Mouse (Mus musculus) spleen, adult 12 weeks (tissue): ENCODE measurements around the gene Plxna2.
A peak's percentile ranks its signal among the peaks of the same experiment; 100 is the strongest.

Experiments used
- DNase-seq: peaks from one replicate; pipeline ENCODE4 v3.0.0; 2022; ENCODE audit warnings: low spot score

The Plxna2 gene

DNA sequence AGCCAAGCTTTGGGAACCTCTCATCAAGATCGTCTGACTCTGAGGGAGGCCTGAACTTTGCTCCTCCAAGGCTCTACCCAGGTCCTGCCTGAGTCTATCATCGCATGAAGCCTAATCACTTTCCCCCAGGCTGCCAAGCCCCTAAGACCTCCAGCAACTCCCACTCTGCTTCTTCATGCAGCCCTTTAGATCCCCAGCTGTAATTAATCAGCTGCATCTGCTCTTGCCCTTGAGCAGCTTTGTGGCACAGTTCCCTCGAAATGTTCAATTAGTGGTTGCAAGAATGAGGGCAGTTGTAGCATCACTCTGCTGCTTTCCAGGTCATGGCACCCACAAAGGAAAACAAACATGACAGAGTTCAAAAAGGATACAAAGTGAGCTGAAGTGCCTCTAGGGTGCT, 155.9 kb downstream of the Plxna2 start:
- no peak for DNase-seq

DNA sequence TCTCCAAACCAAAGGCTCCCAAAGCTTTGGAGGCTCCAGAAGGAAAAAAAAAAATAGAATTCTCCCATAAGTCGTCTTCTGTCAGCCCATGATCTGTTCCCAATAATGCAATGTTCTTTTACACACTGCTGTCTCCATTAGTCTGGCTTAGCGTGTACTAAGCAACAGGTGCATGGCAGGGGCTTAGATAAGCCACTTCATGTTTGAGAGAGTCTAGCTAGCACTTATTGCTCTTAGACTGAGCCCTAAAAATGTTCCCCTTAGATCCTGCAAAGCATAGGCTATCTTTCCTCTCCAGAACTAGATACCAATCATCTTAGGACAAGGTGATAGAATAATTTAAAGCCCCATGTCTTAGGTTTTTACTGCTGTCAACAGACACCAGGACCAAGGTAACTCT, 156.3 kb downstream of the Plxna2 start:
- DNase-seq = no peak

DNA sequence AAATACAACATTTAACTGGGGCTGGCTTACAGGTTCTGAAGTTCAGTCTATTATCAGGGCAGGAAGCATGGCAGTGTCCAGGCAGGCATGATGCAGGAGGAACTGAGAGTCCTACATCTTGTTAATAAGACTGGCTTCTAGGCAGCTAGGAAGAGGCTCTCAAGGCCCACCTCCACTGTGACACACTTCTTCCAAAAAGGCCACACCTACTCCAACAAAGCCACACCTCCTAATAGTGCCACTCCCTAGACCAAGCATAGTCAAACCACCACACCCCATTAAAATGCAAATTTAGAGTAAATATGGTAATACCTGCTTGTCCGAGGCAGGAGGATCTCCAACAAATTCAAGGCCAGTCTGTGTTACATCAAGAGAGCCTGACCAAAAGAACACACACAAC, 156.7 kb downstream of the Plxna2 start:
- DNase-seq = peak; percentile 18

DNA sequence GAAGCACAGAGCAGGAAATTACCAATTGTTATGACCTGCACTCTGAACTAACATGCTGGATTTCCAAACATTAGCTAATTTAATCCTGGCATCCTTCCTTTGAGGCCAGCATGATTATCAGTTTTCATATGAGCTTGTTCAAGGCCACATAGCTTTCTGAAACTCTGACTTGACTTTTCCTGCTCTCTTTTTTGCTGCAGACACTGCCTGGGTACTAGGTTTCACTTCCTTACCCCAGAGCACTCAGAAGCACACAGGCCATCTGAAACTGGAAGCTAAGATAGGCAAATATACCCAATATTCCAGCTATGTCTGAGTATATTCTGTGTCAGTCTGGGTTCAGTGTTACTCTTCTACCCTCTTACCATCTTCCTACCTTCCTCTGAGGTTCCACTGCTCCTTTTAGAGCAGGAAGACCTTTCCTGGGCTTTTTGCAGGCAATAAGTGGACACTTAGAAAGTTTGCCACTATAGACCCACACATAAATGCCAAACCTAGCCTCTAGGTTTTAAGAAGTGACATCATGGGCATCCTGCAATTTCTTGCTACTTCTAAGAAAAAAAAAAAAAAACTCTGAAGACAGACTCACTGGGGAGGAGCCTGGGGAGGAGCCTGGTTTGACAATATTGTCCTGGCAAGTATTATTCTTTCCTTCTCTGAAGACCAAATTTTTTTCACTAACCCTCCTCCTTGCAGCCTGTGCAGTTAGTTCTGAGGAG, 157.8 kb downstream of the Plxna2 start:
- no peak for DNase-seq

DNA sequence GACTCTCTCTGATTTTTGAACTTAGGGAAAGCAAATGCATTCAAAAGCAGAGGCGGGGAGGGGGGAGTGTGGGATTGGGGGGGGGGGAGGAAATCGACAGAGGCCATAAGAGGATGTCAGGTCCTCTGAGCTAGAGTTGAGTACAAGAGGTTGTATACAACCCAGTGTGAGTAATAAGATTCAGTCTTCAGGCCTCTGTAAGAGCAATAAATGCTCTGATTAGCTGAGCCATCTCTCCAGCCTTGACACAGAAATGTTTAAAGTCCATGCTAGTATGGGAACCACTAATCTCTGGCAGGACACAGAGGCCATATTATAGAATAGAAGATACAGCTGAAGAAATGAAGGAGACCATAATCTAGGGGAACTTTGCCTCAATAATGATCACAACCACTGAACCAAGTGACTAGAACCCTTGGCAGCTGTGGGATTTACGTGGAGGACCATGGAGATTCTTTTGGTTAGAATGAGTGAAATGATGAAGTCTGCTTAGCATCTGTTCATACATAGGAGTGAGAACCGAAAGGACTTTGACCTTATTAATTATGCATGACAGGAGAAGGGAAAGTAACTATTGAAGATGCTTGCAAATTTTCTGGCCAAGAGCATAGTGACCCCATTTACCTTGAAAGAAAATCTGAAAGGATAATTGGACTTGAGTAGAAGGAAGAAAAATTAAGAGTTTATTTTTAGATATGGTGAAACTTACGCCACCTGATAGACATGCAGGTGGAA, 158.7 kb downstream of the Plxna2 start:
- DNase-seq = no peak

DNA sequence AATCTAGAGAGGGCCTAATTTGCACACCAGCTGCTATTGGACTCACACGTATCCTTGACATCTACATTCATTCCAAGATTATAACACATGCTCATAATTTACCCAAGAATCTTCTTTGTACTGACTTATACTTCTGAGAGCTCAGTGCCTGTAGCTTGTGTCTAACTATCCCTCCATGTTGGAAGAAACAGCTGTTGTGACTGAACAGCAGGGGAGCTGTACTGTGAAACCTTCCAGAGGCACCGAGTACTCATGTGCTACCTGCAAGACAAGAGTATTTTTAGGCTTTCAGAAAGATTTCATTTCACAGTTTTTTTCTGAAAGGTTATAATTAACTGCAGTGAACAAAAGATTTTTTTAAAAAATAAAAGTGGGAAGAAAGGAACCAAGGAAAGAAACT, 159.6 kb downstream of the Plxna2 start:
- no peak for DNase-seq

DNA sequence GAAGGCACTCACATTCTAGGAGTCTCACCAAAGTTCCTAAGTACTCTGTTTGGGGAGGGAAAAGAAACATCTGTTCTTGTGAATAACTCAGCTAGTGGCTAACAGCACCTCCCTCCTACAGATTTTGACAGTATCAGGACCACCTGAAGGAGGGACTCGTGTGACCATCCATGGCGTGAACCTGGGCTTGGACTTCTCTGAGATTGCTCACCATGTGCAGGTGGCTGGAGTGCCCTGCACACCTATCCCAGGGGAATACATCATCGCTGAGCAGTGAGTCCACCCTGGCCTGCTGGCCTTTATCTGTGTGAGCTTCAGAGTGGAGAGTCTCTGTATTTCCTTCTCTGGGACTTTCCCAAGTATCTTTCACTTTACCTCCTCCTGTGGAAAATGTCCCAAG, 162.4 kb downstream of the Plxna2 start:
- DNase-seq = no peak

DNA sequence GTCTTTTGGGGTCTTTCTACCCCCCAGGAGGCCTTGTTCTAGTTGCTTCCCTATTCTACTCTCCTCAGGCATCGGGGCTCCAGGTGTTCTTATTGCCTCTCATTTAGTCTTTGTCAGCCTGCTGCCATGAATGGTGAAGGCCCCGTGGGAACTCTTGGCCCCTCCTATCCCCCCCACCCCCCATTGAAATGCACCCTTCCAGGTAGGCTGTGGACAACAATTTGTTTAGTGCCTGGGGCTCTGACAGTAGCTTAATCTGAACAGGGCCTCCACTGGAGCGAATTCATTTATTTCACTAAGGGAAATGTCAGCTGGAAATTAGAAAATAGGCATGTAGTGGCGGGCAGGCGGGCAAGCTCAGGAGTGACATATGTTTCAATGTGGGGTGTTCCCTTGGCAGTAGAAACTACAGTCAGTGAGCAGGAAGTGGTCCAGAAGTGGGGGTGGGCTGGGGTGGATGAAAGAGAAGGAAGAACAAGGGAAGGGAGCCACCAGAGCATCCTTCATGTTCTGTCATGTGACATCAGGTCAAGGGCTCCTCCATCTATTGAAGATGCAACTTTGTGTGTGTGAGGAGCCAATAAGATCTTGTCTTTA, 162.9 kb downstream of the Plxna2 start:
- no peak for DNase-seq

DNA sequence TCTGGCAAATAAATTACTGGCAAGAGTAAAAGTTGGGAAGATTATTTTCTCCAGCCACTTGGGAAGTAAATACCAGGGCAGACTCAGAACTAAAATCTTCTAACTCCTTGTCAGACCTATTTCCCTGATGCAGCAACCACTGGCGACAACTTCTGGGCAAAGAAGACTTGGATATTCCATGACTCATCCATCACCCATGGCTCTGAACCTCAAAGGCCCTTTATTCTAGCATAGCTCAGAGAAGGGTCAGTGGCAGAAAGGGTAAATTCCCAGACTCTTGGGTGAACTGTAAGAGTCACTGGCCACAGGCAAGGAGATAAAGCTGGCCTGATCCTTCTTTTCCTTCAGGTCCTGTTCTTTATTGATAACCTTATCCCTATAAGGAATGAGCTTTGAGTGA, 163.5 kb downstream of the Plxna2 start:
- no peak for DNase-seq

DNA sequence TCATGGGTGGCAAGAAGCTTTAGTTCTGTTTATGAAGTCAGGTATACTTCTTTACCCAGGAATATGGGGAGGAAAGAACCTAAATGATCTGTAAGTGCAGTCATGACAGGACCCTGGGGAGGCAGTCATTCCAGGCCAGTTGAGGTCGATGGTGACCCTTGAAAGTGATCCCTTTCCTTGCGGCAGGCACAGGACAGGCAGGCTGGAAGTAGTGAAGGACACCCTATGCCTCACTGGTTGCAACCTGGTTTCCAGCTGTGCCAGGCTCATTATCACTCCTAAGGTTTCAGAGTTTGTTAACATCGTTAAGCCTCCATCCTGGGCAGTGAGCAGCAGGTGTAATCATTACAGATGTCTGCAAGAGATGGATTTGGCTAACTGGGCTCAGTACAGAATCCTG, 164.3 kb downstream of the Plxna2 start:
- DNase-seq = no peak

DNA sequence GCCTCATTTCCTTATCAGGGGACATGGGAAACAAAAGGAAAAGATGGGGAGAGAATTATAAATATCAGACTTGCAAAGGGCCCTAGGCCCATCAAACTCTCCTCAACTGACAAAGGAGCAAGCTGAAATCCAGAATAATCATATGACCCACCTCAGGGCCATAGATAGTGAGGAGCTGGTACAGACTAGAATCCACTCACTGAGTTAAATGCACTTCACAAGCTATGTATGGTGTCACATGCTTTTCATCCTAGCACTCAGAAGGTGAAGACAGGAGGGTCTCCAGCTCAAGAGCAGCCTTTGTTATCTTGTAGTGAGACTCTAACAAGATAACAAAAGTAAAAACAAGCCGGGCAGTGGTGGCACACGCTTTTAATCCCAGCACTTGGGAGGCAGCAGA, 169.6 kb downstream of the Plxna2 start:
- no peak for DNase-seq

DNA sequence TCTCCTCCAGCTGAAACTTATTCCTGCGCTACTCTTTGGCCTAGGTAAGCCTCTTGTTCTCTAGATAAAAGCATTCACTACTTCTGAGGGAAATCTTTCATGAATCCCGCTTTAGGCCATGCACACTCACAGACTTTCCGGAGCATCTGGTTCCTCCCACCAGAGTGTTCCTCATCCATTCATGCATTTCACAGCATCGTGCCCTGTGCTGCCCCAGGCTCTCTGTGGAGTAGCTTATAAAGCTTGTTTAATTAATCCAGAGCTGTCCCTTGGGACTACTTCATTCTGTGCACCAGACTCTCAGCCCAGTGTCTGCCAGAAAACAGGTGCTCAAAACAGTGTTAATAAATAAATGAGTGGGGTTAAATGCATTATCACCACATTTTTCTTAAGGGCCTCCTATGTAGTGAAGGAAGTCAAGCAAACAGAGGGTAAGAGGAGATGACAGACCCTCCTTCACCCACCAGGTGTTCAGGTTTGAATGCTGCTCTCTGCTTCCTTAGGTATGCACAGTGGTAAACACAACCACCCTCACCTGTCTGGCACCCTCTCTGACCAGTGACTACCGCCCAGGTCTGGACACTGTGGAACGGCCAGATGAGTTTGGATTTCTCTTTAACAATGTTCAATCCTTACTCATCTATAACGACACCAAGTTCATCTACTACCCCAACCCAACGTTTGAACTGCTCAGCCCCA, 175.4 kb downstream of the Plxna2 start:
- no peak for DNase-seq

DNA sequence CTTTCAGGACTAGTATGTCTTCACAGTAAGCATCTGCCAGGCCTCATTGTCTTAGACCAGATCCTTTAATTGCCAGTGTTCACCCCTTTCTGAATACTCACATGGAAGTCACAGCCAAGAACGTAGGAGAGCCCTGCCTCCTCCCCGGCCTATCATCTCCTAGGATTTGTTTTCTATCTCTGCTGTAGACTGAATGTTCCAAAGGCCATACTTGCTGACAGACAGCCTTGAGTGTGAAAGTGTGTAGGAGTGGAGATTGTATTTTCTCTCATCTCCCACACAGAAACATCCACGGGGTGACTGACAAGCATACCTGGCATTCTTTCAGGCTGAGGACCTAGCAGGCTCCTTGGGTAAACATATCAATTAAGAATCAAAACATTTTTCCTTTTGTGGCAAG, 177.3 kb downstream of the Plxna2 start:
- no peak for DNase-seq

DNA sequence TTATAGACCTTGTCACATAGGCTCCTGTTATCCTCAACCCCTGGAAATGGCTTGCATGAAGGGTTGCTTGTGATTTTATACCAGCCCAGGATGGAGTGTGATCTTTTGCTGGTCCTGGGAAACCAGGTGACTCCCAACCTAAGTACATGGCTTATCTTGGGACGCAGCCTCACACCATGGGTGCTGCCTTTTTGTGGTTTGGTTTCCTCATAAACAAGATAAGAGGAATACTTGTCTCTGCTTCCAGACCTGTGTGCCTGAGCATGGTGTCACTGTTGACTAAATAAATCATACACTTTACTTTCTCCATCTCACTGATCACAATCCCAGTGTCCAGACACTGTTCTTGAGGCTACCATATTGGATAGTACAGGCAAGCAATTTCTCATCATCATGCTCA, 179.8 kb downstream of the Plxna2 start:
- no peak for DNase-seq

DNA sequence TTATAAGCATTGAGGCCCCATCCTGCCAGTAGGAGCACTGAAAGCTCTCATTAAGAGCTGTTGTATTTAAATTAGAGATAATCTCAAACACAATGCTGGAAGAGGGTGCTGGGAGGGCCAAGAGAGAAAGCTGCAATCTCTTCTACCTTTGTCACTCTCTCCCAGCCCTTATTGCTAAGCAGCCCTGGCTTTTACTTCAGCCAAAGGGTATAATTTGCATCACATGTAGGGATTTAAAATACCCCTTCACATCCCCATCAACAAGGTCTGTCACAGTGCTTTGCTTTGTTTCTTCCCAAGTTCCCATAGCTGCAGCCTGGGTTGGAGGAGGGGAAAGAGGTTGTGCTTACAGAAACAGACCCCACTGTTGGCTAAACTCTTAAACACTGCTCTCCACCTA, 180.5 kb downstream of the Plxna2 start:
- DNase-seq = no peak

DNA sequence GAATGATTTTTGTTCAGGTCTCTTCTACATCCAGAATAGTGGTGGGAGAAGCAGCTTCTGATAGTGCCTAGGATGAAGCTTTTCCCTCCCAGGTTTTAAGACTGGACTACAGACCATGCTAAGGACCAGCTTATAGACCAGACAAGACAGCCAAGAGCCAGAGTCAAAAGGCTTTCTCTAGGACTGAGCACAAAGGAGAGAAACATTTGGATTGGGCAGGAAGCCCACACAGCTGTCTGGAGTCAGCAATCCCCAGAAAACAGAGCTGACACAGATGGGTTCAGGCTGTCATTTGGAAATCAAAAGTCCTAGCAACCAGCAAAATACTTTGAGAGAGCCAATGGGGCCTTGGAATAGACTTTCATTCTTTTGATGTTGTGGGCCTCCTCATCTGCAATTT, 190.2 kb downstream of the Plxna2 start:
- DNase-seq = no peak

DNA sequence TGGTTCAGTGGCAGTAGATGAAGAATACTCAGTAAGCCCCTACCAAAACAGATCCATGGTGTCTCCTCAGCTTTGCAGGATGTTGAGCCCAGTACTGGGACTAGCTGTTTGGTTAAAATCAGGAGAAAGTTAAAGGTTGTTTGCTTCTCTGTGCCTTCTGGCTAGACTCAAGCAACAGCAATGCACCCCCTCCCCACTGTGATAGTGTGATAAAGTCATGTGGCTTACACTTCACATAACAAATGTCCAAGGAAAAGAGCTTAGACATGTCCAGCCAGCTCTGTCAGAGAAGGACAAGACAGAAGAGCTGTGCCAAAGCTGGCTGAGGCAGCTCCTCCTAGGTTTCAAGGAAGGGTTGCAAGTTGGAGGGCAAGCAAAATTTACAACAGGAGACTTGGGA, 190.7 kb downstream of the Plxna2 start:
- no peak for DNase-seq

DNA sequence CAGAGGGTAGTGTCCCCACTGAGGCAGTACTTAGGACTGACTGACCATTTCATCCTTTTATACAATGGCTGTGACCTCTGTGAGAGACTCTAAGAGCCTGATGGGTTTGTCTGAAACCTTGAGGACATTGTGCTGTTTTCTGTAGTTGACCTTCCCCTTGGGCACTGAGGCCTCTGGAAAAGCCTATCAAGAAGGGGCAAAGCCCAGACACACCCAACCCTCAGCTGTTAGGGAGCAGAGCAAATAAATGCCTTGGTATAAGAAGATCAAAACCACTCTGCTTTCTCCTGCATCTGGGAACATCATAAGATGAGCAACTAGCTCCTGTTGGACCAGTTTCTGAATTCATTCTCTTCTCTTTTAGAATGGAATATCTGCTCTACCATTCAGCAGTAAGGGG, 191.6 kb downstream of the Plxna2 start:
- no peak for DNase-seq

DNA sequence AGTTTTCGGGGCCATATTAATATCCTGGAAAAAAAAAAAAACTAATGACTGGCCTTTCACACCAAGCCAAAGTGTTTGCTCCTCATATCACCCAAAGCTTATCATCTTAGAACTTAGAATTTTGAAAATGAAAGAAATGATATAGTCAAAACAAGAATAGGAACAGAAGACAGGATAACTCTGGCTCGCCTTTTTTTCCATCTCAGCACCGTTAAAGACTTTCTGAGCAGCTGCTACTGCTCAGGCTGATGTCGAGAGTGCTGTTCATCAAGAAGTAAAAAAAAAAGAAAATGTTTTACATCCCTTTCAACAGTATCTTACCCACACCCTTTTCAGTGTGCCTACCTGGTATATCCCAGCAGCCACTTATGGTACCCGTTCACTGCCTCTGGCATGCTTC, 196.2 kb downstream of the Plxna2 start:
- no peak for DNase-seq

DNA sequence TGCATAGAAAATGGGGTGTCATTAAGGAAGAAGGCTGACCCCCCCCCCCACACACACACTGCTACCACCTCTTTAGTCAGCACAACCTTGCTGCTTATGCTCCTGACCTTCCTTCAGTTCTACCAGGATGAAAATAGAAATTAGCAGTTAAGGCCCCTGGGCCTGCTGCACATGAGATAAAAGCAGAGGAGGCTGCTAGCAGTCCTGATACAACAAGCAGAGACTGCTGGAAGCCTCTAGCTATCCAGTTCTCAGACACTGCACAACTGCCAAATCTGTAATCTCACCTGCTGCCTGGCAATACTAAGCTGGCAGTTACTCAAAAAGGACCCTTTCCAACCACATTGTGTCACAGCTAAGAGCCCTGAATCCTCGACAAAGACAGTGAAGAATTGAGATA, 197.5 kb downstream of the Plxna2 start:
- DNase-seq = peak; percentile 5

DNA sequence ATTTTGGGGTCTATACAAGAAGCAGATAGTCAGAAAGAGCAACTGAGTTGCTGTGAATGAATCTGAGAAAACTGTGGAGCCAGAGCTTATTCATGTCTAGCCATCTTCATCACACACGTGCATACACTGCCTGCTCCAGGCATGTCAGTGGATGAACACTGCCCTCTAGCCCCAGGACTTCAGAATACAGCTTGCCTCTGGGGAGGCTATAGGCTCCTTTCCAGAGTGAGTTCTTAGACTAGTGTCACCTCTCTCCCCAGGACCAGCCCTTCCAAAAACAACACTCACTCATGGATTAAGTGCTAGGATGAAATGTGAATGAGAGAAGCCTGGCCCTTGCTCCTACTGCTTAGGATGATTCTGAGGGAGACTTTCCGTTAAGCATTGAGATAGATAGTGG, 198.9 kb downstream of the Plxna2 start:
- peak; percentile 40 for DNase-seq

DNA sequence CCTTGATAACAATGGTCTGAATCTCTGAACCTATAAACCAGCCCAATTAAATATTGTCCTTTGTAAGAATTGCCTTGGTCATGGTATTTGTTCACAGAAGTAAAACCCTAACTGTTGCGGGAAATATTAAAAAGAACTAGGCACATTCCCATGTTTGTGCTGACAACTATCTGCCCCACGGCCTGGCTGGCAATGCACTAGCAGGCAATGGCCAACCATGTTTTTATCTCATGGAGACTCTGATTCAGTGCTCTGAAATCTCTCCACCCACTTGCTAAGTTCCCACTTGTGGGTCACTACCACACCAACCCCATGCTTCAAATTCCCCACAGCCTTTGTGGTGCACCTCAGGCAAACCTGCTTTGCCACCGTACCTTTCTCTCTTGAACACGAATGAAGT, 202.9 kb downstream of the Plxna2 start:
- DNase-seq = no peak

DNA sequence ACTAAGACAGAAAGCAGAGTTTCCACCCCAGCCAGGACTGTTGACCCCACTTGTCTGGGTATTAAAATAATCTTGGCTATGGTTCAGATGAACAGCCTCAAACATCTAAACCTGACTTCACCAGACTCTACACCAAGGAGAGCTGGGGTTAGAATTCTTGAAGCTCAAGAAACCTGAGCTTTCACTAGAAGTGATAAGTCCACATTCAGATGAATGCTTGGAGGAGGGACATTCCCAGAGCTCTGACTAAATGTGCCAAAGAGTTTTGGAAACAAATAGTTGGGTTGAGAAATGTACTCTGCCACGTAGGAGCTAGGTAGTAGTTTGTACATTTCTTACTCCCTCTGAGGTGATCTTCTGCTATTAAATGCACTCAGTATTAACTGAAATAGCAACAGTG, 203.7 kb downstream of the Plxna2 start:
- DNase-seq = no peak
